Mouse (Mus musculus) urinary bladder, adult 18-20 months (tissue): ENCODE data around the gene Arhgap33.
A peak's percentile ranks its signal among the peaks of the same experiment; 100 is the strongest.
"Not testable (repeated sequence)": the region's sequence is repeated elsewhere in the genome, so short reads cannot be mapped to it uniquely, and the experiment has no call there.

Experiments
- DNase-seq, 2 experiments: peaks; one replicate each; pipeline ENCODE4 v3.0.0; 2022; ENCODE audit warnings: low spot score in 2 of 2, mixed read lengths in 2 of 2

The Arhgap33 gene

DNA sequence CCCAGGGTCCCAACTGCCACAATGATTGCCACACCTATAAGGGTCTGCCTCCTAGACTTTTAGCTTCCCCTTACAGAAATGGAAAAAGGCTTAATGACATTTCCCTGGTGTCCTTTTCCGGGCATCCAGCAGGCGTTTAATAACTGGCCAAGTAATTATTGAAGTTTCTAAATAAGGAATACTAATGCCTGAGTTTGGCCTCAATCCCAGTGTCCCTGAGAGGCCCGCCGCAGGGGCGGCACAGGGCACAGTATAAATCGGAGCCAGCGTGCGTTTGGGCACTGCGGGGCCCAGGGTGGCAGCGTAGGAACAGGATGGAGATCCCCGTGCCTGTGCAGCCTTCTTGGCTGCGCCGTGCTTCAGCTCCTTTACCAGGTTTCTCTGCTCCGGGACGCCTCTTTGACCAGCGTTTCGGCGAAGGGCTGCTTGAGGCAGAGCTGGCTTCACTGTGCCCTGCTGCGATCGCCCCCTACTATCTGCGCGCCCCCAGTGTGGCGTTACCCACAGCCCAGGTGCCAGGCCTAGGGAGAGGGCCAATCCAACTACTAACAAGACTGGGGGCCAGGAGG is 18.2 kb upstream of the Arhgap33 start:
- DNase-seq, result peak in 1 of 2 experiments; percentile 27

DNA sequence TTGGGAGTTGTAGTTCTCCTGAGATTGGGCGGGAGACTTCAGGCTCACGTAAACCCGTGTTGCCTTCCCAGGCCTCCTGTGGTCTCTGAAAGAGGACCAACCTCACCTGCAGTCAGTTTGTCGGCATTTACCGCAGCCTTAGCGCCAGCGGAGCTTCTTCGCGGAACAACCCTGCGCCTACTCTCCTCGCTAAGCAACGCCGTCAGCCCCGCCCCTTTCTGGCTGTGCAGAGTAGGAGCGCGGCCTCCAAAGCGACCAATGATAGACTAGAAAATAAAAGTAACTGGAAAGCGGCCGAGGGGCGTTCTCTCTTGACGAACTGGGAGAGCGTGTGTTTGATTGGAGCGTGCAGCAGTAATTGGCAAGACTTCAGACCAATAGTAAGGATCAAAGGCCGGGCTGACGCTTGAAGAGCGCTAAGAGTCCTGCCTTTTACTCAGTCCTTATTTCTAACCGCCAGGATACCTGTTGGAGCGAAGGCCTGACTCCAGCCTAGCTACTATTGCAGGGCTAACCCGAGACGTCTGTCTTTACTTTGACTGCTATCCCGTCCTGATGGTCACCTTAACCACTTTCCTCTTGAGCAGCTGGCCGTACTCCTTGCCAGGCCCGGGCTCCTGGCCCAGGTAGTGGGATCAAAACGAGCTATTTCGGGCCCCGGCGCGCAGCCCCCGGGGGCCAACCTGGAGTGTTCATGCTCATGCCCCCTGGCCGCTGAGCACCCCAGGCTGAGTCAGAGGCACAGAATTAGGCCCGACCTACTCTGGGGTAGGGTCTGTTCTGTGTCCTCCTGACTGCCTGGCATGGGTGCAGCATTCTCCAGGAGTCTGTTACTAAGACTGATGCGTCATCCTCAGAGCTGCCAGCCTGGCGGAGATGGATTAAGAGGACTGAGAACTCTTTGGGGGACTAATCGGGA is 17.5 kb upstream of the Arhgap33 start, which contains the start of the genes Hspb6 and Proser3:
Gene Hspb6 (plus strand): TSS at position 77 of the 919 bp plus-strand sequence.
Gene Proser3 (minus strand): TSS at position 198 of the 919 bp plus-strand sequence.
- DNase-seq, result peak; percentile 94 to 96

DNA sequence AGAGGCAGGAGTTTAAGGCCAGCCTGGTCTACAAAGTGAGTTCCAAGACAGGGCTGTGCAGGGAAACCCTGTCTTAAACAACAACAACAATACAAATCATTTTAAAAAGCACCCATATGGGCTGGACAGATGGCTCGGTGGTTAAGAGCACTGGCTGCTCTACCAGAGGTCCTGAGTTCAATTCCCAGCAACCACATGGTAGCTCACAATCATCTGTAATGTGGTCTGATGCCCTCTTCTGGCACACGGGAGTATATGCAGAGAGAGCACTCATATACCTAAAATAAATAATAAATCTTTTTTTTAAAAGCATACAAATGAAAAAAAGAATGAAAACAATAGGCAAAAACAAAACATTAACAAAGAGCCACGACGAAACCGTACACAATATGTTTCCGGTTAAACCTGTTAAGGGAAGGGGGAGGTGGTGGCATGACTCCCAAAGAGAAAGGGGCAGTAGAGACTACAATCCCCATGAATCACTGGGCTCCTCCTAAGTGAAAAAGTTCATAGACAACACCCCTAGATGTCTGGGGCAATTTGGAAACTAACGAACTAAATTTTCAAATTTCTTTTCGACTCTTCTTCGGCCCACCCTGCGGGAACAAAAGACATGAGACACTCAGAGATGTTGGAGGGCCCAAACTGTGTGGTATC is 16.7 kb upstream of the Arhgap33 start:
- no peak for DNase-seq

DNA sequence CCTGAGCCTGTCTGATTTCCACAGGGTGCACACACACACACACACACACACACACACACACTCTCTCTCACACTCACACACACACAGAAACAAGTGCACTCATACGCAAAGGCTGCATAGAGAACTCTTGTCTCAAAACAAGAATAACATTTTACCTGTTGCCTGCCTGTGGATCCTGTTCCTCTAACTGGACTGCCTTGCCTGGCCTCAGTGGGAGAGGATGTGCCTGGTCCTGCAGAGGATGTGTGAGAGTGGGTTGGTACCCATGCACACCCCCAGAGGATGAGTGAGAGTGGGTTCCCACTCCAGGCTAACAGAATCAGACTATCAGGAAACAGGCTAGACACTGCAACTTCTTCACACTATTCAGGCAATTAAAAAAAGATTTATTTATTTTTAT is 15.7 kb upstream of the Arhgap33 start:
- no peak for DNase-seq

DNA sequence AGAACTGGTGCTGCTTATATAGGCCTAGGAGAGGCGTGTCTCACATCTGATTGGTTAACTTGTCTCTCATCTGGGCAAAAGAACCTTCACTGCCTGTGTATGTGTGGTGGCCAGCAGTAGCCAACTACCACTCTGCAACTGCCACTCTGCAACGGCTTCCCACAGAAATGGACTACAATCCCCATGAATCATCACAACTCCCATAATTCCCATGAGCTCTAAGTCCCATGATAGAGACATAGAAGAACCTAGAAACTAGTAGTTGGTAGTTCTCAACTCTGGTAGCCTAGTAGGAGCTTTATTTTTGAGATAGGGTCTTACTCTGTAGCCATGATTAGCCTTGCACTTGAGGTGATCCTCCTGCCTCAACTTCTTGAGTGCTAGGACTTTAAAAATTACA is 15.0 kb upstream of the Arhgap33 start:
- DNase-seq, result no peak

DNA sequence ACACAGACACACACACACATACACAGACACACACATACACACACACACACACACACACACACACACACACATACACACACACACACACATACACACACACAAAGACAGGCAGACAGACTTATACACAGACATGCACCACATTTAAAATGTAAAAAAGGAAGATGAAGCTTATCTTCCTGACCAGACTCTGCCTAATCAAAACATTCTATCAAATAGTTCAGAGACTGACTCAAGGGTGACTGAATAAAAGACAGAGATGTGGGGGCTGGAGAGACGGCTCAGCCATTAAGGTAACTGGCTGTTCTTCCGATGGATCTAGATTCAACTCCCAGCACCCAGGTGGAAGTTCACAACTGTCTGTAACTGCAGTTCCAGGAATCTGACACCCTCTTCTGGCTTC is 9.5 kb upstream of the Arhgap33 start:
- DNase-seq, result no peak

DNA sequence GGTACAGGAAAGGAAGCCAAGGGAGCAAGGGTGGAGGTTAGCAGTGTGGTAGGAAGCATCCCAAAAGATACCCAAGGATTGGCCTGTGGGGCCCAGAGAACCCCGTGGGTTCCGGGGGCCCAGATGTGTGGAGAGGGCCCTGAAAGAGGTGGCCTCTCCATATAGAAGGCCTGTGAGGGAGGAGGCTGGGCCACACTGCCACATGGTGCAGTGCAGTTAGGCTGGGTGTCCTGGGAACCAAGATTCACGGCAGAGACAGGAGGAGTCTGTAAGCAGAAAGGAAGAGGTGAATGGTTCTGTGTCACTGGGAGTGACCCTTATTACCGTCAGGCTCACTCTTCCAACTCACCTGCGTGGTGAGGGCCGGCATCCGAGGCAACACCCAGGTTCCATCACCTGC is 5.7 kb upstream of the Arhgap33 start:
- no peak for DNase-seq

DNA sequence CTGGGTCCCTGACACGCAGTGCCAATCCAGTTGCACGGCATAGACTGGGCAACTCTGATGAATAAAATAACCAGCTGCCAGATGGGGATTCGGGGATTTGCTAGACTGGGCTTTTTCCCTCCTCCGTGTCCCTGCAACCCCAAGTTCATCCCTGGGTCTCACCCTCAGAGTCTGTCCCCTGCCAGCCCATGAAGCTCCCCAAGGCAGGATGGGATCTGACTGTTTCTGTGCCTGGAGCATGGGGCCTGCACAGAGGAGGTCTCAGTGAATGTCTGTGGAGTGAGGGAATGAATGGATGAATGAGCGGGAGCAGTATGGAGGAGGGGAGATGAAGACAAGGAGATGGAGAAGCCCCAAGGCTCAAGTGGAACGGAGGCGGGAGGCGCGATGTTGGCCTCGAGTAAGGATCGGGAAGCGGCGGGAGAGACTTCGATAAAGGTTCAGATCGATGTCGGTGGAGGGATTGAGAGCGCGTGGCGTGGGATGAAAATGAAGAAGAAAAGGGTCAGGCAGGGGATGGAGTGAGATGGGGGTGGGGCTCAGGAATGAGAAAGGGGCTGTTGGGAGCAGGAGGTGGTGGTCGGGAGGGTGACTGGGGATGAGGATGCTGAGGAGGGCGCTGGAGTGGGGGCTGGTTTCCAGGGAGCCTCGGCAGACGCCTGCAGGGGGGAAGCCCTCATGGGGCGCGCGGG is 773 bp downstream of the Arhgap33 start:
- no peak for DNase-seq

DNA sequence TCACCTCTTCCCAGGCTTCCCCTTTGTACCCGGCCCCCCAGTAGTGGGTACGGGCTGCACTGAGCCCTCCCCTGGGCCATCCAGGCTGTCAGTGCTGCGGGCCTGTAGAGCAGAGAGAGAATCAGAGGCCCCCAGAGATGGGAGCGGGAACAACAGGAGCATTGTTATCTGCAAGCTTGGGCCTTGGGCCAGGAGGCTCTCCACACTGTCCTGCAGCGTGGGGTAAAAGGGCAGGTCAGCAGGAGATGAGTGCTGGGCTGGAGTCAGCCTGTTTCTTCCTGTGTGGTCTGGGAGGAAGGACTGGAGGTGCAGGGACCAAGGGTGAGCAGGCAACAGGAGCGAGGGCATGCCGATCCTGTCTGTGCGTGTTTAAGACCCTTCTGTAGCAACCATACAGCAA is 1.9 kb downstream of the Arhgap33 start:
- no peak for DNase-seq

DNA sequence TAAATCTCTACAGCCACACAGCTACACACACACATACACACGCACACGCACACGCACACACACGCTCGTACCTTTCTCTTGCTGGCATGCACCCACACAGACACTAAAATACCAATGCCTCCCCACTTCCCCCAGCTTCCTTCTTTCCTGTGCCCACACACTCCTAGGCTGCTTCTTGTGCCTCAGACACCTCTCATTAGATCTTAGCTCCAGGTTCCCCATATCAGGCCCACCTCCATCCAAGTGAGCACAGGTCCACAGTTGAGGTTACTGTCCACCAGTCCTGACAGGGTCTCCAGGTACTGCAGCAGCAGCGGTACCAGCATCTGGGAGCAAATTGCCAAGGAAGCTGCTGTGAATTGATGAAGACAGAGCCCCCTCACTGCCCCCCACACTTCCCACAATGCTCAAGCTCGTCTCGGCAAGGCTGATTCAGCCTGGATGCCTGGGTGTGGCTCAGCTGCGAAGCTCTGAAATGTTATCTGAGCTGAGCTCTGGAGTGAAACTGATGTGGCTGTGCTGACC is 3.5 kb downstream of the Arhgap33 start:
- no peak for DNase-seq

DNA sequence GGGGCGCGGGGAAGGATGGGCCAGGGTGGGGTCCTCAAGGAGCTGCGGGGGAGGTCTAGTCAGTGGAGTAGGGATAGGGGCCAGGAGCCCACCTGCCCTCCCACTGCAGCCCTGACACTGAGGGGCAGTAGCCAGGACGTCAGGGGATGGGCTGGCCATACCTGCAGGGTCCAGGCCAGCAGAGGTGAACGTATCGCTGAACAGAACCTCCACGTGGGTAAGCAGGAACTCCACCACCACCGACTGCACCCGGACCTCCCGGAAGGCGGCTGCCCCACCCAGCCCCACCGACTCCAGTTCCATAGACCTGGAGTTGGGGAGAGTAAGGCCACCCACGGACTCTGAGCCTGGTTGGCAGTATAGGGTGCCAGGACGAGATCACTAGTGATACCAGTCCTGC is 7.9 kb downstream of the Arhgap33 start:
- DNase-seq, result no peak

DNA sequence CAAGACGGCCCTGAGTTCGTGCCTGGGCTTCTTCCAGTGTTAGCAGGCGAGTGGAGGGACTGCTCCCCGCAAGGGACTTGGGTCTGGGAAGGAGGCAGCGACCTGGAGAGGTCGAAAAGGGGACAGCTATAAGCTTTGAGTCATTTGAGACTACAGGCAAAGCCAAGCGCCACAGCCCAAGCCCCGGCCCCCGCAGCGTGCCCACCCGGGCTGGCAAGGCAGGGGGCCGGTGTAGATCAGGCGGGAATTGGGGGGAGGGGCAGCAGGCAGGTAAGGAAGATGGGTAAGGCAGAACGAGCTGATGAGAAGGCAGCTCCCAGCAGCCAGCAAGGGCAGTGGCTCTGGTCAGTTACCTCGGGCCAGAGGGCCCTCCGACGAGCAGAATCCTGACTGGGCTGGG is 8.5 kb downstream of the Arhgap33 start:
- DNase-seq, result no peak

DNA sequence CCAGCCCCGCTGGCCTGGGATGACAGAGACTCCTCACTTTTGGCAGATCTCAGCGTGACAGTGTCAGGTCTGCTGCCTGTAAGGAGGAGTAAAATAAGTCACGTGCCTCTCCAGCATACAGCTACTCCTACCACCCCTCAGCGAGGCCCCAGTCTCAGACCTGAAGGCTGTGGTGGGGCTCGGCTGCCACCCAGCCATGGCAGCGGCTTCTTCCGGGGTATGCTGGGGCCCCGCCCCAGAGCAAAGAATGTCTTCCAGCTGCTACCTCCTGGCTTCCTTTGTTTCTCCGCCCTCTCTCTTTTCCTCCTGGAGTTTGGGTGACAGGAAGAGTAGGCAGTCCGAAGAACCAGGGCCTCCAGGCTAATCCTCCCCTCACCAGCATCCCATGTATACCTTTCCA is 8.9 kb downstream of the Arhgap33 start:
- no peak for DNase-seq

DNA sequence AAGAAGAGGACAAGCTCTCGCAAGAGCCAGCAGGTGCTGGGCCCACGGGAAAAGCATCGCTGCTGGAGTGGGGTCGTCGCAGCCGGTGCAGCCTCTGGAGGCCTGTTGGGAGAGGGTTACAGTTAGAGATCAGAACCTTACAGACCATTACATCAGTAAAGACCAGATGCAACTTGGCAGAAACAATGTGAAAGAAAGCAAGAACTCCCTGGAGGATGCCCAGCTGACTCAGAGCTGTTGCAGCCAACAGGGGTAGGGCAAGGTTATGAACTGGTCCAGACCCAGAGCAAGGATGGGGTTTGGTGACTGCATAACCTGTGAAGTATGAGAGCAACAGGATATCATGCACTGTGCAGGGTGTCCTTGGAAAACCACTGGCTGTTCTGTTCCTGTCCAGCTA is 10.4 kb downstream of the Arhgap33 start:
- no peak for DNase-seq

DNA sequence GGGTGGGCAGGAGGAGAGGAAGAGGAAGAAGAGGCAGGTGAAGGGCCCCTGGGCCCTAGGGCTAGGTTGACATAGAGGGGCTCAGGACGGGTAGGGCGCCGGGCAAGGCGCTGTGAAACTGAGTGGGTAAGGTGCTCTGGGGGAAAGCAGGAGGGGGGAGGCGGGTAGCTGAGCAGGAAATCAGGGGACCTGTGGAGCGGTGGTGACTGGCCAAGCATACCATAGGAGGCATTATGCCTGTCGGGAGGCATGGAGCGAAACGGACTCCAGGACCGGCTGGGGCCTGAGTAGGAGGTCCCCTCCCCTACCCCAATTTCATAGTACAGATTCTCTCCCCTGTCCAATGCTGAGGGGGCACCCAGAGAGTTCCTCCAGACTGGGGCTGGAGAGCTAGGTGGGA is 12.0 kb downstream of the Arhgap33 start:
- DNase-seq, result no peak

DNA sequence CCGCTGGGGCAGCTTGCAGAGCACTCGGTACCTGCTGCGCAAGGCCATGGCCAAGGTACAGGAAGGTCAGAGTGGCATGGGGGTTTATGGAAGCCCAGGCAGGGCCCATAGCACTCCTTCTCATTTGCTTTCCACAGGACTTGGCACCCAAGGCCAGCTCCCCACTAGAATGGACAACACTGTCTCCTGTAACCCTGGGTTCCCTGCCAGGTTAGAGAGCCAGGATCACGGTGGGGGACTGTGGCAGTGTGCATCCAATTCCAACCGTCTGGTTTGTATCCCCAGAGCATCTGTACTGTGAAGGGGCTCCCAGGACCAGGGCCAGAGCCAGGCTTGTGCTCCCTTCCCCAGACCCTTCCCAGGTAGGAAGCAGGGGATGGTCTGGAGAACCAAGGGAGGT is 14.0 kb downstream of the Arhgap33 start:
- no peak for DNase-seq

DNA sequence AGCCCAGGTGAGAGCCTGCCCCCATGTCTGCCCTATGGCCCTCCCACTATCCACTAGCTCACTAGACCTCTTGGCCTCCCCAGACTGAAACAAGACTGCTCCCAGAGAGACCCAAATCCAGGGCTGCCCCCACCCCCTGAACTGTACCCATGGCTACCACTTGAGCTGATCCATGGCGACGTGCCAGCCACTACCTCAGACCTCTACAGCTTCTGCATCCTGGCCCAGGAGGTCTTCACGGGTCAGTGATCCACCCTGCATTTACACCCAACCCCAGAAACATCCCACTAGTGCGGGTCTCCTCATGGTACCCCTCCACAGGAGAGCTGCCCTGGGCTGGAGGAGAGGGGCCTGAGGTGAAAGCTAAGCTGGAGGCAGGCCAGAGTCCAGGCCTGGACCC is 14.5 kb downstream of the Arhgap33 start:
- no peak for DNase-seq

DNA sequence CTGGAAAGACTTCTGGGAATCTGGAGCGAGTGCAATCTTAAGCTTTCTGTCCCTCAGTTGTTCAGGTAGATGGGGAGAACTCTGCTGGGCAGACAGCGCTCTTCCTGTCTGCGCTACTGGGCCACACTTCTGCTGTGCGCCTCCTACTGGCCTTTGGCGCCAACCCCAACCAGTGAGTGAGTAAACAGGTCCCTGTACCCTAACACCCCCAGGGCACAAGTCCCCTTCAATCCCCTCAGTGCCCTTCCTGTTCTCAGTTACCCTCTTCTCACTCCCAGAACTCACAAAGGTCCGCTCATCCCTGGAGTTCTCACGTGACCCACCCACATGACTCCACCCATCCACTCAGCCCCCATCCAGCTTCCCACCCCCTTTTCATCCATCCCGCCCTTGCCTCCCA is 16.5 kb downstream of the Arhgap33 start:
- no peak for DNase-seq

DNA sequence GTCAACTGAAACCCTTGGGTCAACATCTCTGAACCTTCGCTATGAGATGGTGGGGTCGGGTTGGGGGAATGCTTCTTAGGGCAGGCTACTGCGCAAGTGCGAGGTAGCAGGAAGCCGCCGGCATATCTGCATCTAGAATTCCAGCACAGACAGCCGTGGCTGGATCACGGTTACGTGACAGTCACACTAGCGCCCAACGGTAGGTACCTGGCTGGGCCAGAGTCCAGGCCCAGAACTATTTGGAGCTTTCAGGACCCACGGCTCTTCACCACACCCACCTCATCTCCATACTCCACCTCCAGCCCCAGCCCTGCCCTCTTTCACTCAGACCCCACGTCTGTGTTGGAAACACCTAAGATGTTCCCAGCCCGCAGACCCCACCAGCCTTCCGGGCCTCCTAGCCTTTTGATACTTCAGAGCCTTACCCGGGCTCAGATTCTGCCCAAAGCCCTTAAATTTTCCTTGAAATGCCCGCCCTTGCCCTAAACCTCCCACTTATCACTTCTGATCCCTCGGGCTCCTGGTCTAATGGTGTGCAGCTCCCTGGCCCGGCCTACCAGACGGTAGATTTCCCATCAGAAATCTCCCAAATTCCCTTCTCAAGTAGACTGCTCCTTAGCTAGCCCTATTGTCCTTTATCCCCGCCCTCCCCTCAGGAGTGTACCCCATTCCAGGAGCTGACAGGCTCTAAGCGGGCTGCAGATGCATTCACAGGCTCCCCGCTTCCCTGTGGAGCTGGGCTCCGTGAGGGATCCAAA is 19.7 kb downstream of the Arhgap33 start:
- no peak for DNase-seq

DNA sequence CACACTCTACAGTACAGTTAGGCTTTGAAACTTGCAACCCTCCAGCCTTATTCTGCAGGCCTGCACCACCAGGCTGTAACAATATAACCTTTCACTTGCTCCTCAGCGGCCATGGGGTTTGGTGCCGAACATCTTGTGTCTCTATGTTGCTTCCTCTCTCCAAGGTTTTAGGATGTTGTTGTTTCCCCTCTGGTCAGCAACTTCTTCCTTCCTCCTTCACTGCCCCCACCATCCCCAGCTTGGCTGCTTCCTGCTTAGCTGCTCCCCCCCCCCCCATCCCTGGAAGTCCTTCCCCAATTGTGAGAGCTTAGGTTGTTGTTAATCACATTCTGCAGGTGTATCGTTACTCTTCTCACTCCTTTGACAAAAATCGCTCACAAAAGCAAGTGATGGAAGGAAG is 26.8 kb downstream of the Arhgap33 start:
- no peak for DNase-seq

DNA sequence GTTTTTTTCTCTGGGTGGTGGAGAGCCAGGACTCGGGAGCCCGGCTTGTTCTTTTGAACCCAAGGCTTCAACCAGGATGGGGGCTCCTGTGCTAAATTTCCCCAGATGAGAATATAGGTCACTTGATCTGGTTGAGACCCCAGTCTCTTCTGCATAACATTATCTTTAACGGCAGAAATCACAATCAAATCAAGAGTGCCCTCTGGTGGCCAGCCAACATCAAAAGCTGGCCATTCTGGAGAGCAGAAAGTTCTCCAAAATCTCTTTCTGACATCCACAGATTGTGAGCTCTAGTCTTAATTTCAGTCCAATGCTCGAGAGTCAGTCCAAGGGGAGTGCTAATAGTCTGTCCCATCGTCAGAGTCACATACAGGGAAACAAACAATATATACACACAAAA is 33.7 kb downstream of the Arhgap33 start:
- not testable (repeated sequence) for DNase-seq
